Mouse (Mus musculus) embryonic facial prominence, embryonic 12.5 days (tissue): ENCODE data around the gene Sept9. TPM values are rescaled to one million over a fixed set of nuclear protein-coding genes. Genes with fewer than 3 reads are reported as not detected.

ENCODE experiments used
- ATAC-seq: fragments of 200-750 bp; cut with Nextera tagmentation; 2 replicates; pipeline ENCODE4 v1.8.0; 2017; ENCODE audit not compliant: insufficient number of reproducible peaks, insufficient read depth, low FRiP score, low TSS enrichment
- H3K27ac ChIP-seq: fragments of 300-500 bp; sonication (generic); 2 replicates; pipeline ENCODE4 v1.5.1; 2016; ENCODE audit warnings: mild to moderate bottlenecking
- H3K27me3 ChIP-seq: fragments of 300-500 bp; sonication (generic); 2 replicates; pipeline ENCODE4 v1.6.1; 2016; ENCODE audit warnings: mild to moderate bottlenecking, moderate library complexity
- H3K36me3 ChIP-seq: fragments of 300-500 bp; sonication (generic); 2 replicates; pipeline ENCODE4 v1.6.1; 2016; ENCODE audit warnings: mild to moderate bottlenecking
- H3K4me1 ChIP-seq: fragments of 300-500 bp; sonication (generic); 2 replicates; pipeline ENCODE4 v1.6.1; 2016
- H3K4me2 ChIP-seq: fragments of 300-500 bp; sonication (generic); replicated peaks from 2 replicates; pipeline ENCODE4 v1.6.1; 2016; ENCODE audit warnings: mild to moderate bottlenecking, moderate library complexity
- H3K4me3 ChIP-seq: fragments of 300-500 bp; sonication (generic); 2 replicates; pipeline ENCODE4 v1.5.1; 2016; ENCODE audit warnings: mild to moderate bottlenecking
- H3K9ac ChIP-seq: fragments of 300-500 bp; sonication (generic); 2 replicates; pipeline ENCODE4 v1.6.1; 2016; ENCODE audit warnings: mild to moderate bottlenecking, moderate library complexity
- H3K9me3 ChIP-seq: fragments of 300-500 bp; sonication (generic); 2 replicates; pipeline ENCODE4 v1.6.1; 2016; ENCODE audit warnings: mild to moderate bottlenecking, moderate library complexity
- WGBS: fragments of 180-500 bp; shearing (Covaris S2); methylation state at CpG from one replicate; pipeline ENCODE4 v1.1.7; 2016; 5-methylcytosine and 5-hydroxymethylcytosine counted together
- polyA plus RNA-seq: library from polyadenylated mRNA; unstranded; fragments of >200 nt; fragmentation: Nextera tagmentation; extraction: Ambion mirVana; gene quantifications from 2 replicates; pipeline ENCODE4 v1.2.1, GENCODE M21; 2016

Gene Sept9
- polyA plus RNA-seq, 1 experiment from 2014 or later = 230 TPM

GRCm38 (mm10) chr11:117403073-117403472, 203.6 kb downstream of the Sept9 start:
- no peak for ATAC-seq
- H3K4me3 ChIP-seq = no peak overlapping the region
- no peaks in the 10 kb centered on the region for H3K27me3 ChIP-seq
- no peak overlapping the region for H3K4me2 ChIP-seq
- peaks cover 30% of the 10 kb centered on the region for H3K4me1 ChIP-seq
- H3K9ac ChIP-seq = no peak overlapping the region
- H3K36me3 ChIP-seq = no peaks in the 10 kb centered on the region
- peaks cover 3% of the 10 kb centered on the region; the same call in 1 of the 2 replicates for H3K9me3 ChIP-seq
- H3K27ac ChIP-seq = no peak overlapping the region
- WGBS = 75% methylated on average over 6 of the region's 6 CpGs

GRCm38 (mm10) chr11:117403781-117404180, 204.3 kb downstream of the Sept9 start:
- Histone ChIP-seq H3K9me3 (peaks cover 3% of the 10 kb centered on the region; the same call in 1 of the 2 replicates), H3K27me3 (no peaks in the 10 kb centered on the region), H3K9ac (no peak overlapping the region), H3K4me3 (no peak overlapping the region), H3K4me2 (no peak overlapping the region), H3K36me3 (no peaks in the 10 kb centered on the region), H3K4me1 (peaks cover 34% of the 10 kb centered on the region), H3K27ac (no peak overlapping the region)
- WGBS = 47% methylated on average over 7 of the region's 7 CpGs
- no peak for ATAC-seq

GRCm38 (mm10) chr11:117406711-117407110, 207.2 kb downstream of the Sept9 start:
- H3K9me3 ChIP-seq = peaks cover 1% of the 10 kb centered on the region; the same call in 1 of the 2 replicates
- no peaks in the 10 kb centered on the region for H3K36me3 ChIP-seq
- WGBS = 77% methylated on average over 1 of the region's 1 CpGs
- no peak overlapping the region; the same call in 1 of the 2 replicates for H3K27ac ChIP-seq
- H3K9ac ChIP-seq = no peak overlapping the region
- peaks cover 49% of the 10 kb centered on the region for H3K4me1 ChIP-seq
- no peak for ATAC-seq
- peak overlapping the region; percentile 58; the same call in 1 of the 2 replicates for H3K4me2 ChIP-seq
- peaks cover 5% of the 10 kb centered on the region; the same call in 1 of the 2 replicates for H3K27me3 ChIP-seq
- H3K4me3 ChIP-seq = 0 out of 2 replicates have a peak overlapping the region, but pooled peaks have one; percentile 31

DNA sequence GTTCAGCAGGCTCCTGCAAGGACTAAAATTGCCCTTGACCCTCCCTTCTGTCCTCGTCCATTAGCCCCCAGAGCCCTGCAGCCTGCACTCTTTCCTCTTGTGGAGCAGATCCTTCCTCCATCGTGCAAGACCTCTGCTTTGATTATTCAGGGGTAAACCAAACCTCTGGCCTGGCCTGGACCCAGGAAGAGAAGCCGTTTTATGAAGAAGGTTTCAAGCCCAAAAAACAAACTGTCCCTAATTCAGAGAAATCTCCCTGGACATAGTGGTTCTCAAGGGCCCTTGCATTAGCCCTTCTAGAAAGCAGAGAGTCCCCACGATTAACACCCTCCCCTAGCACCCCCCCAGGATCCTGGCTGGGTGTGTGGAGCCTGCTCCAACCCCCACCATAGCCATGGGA, 207.7 kb downstream of the Sept9 start:
- Histone ChIP-seq H3K9me3 (no peaks in the 10 kb centered on the region), H3K36me3 (no peaks in the 10 kb centered on the region), H3K4me3 (peak overlapping the region; percentile 31), H3K9ac (peak overlapping the region; percentile 45), H3K27ac (peak overlapping the region; percentile 84), H3K27me3 (peaks cover 5% of the 10 kb centered on the region; the same call in 1 of the 2 replicates), H3K4me2 (peak overlapping the region; percentile 58), H3K4me1 (peaks cover 49% of the 10 kb centered on the region)
- WGBS = 15% methylated on average over 4 of the region's 4 CpGs
- no peak for ATAC-seq

DNA sequence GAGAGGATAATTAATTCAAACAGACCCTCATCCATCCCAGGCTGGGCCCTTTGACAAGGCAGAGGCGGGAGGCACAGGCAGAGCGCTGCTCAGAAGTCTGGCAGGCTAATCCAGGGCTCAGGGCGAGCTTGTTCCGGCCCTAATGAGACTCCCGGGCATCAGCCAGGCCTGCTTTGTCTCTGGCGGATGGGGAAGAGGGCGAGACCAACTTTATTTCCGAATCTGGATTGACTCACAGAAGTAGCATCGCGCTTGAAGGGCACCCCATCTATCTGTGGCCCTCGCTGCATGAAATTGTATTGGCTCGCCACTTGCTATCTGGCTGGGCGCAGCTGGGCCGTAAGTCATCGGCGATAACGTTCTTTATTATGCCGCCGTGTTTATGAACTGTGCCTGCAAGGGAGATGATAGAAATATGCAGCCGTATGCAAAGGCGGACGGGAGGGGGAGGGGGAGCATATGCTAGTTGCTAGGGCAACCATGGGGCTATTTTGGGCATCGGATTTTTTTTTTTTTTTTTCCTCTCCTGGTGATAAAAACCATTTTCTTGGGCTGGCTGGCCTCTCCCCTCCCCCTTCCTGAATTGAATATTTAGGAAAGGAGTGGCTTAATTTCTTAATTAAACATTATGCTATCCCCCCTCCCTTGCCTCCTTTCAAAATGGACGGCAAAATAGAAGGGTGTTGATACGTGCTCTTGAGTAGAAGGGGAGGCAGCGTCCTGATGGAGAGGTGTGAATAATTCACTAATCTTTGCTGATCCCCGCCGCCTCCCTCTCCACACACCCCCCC, 208.4 kb downstream of the Sept9 start:
- H3K27me3 ChIP-seq = peaks cover 5% of the 10 kb centered on the region; the same call in 1 of the 2 replicates
- 0% methylated on average over 28 of the region's 28 CpGs for WGBS
- H3K4me1 ChIP-seq = peaks cover 49% of the 10 kb centered on the region

GRCm38 (mm10) chr11:117408442-117409031, 209.1 kb downstream of the Sept9 start:
- H3K27ac ChIP-seq = no peak overlapping the region
- WGBS = 6% methylated on average over 16 of the region's 16 CpGs
- no peak for ATAC-seq
- H3K27me3 ChIP-seq = peaks cover 9% of the 10 kb centered on the region
- peak overlapping the region; percentile 37 for H3K9ac ChIP-seq
- no peaks in the 10 kb centered on the region for H3K36me3 ChIP-seq
- H3K4me3 ChIP-seq = peak overlapping the region; percentile 31
- peak overlapping the region; percentile 58 for H3K4me2 ChIP-seq
- no peaks in the 10 kb centered on the region for H3K9me3 ChIP-seq
- peaks cover 55% of the 10 kb centered on the region for H3K4me1 ChIP-seq

More for the DNA sequence above, 208.4 kb downstream of the Sept9 start:
- H3K9ac ChIP-seq = peak overlapping the region; percentile 45
- H3K4me2 ChIP-seq = peak overlapping the region; percentile 58
- peak overlapping the region; percentile 84 for H3K27ac ChIP-seq
- no peak; the same call in 1 of the 2 replicates for ATAC-seq
- no peaks in the 10 kb centered on the region for H3K9me3 ChIP-seq
- peak overlapping the region; percentile 31 for H3K4me3 ChIP-seq
- H3K36me3 ChIP-seq = no peaks in the 10 kb centered on the region

- no peak overlapping the region for H3K9ac ChIP-seq
- H3K4me2 ChIP-seq = no peak overlapping the region
- peaks cover 59% of the 10 kb centered on the region for H3K4me1 ChIP-seq
- no peak overlapping the region for H3K27ac ChIP-seq
- no peak for ATAC-seq
- 69% methylated on average over 11 of the region's 11 CpGs for WGBS
- no peaks in the 10 kb centered on the region for H3K36me3 ChIP-seq
- H3K9me3 ChIP-seq = no peaks in the 10 kb centered on the region
- H3K27me3 ChIP-seq = peaks cover 11% of the 10 kb centered on the region
- H3K4me3 ChIP-seq = no peak overlapping the region
These were observed 209.9 kb downstream of the Sept9 start for GRCm38 (mm10) chr11:117409331-117409730.

- no peak overlapping the region for H3K27ac ChIP-seq
- no peak overlapping the region; the same call in 1 of the 2 replicates for H3K9ac ChIP-seq
- H3K4me3 ChIP-seq = no peak overlapping the region
- no peak for ATAC-seq
- no peaks in the 10 kb centered on the region for H3K9me3 ChIP-seq
- H3K36me3 ChIP-seq = no peaks in the 10 kb centered on the region
- 16% methylated on average over 6 of the region's 6 CpGs for WGBS
- H3K27me3 ChIP-seq = peaks cover 11% of the 10 kb centered on the region
- H3K4me2 ChIP-seq = no peak overlapping the region
- H3K4me1 ChIP-seq = peaks cover 60% of the 10 kb centered on the region
These were observed 210.6 kb downstream of the Sept9 start for GRCm38 (mm10) chr11:117410059-117410458.

DNA sequence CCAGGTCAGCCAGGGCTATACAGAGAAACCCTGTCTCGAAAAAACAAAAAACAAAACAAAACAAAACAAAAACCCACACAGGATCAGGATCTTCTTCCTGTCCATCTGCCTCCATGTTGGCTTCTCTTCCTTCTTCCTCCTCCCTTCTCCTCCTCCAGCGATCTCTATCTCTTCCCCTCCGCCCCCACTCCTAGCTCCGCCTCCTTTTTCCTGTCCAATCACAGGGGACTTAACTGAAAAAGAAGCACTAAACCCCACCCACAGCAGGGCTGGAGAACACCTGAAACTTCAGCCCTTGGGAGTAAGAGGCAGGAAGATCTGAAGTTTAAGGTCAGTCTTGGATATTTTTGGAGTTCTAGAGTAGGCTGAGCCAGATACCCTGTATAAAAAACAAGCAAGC, 212.2 kb downstream of the Sept9 start:
- Histone ChIP-seq H3K4me2 (no peak overlapping the region), H3K9me3 (no peaks in the 10 kb centered on the region), H3K36me3 (no peaks in the 10 kb centered on the region), H3K9ac (no peak overlapping the region), H3K27ac (no peak overlapping the region), H3K27me3 (peaks cover 11% of the 10 kb centered on the region), H3K4me3 (no peak overlapping the region), H3K4me1 (peaks cover 68% of the 10 kb centered on the region)
- no peak for ATAC-seq
- 78% methylated on average over 4 of the region's 4 CpGs for WGBS

Other genes starting within 250 kb of the Sept9 start
- 55.6 and 61.0 TPM in 2 replicates for gene Sec14l1, start 84.5 kb upstream of the Sept9 start, polyA plus RNA-seq